Mouse (Mus musculus): ENCODE results near the gene Heatr6.

- TF ChIP-seq CTCF (IDR thresholded peaks at IDR 0.05; ENCODE audit: extremely low read depth, insufficient read depth, low read length) (no peak), POLR2A (IDR thresholded peaks at IDR 0.05; ENCODE audit: extremely low read depth, insufficient read depth, low read length) (no peak)
These were observed 39.6 kb upstream of the Heatr6 start for GRCm38 (mm10) chr11:83713925-83714324.
